Mouse (Mus musculus) lung, postnatal 14 days (tissue): ENCODE data around the gene Hhipl1.
A peak's percentile ranks its signal among the peaks of the same experiment; 100 is the strongest.

Experiments used
- DNase-seq: peaks from one replicate; pipeline ENCODE4 v3.0.0; 2021

The Hhipl1 gene

DNA sequence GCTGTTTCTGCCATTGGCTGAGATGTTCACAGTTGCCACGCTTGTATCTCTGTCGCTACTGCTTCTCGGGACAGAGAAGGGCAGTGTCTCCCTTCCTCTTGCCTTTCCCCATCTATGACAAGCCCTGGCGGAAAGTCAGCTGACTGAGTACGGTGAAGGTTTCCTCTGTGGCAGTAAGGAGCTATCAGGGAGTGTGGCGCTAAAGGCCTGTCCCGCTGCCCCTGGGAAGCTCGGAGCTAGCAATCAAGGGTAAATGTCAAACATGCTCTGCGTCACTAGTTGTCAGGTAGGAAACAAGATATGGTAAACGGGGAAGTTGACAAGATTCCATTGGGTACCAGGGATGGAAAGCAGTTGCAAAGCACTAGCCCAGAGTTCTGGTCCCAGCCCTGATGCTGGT lies 9.7 kb downstream of the Hhipl1 start:
- DNase-seq = no peak

DNA sequence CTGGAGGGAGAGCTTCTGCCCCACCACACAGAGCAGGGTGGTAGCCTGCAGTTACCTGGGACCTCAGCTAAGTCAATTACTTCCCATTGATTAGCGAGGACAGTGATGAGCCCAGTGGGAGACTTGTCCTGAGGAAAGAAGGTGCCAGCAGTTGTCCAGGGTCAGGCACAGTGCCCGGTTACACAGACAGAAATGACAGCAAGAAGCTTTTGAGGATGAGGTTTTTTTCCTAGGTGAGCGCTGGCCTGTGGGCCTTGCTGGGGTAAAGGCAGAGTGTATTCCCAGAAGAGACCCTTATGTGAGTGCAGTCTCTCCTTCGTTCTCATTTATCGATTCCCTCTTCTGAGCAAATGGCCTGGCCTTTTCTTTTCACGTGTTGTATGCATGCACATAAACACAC lies 10.6 kb downstream of the Hhipl1 start:
- DNase-seq = no peak

DNA sequence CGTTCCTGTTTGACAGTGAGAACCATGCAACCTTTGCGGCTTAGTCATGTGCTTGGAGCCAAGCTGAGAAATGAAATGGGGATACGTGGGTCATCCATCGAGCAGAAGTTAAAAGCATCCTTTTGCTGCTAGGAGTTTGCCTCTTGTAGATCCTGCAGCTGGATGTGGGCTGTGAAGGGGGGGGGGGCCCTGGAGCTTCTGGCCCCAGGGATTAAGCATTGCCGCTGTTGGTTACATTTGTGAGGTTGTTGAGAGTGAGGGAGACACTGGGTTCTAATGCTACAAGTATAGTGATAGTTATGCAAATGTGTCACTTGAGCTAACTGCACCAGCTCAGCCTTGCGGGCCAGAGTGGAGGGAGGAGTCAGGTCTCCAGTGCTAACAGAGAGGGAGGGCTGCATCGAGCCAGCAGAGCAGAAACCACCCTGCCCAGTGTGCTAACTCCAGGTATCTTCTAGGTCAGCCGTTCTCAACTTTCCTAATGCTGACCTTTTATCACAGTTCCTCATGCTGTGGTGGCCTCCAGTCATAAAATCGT lies 11.2 kb downstream of the Hhipl1 start:
- no peak for DNase-seq

DNA sequence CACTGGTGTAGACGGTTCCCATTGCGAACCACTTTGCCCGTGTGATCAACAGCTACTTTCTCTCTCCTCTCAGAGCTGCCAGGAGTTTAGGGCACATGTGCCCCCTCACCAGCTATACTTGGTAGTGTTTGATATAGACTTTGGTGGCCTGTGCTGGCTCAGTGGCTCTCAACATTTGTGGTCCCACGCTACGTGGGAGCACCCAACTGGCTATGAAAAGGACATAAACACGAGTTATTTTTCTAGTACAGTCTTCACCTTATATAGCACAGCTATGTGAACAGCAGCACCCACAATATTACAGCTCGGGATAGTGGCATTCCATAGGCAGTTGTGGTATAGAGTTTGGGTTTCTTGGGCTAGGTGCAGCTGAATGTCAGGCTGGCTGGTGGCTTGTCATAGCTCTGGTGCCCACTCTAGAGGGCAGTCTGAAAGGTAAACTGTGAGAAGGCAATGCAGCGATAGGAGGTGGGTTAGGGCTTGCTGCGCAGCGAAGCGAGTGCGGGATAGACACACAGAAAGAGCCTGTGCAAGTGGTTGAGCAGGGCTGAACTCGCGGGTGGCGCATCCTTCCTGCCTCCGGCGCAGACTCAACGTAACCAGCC lies 11.9 kb downstream of the Hhipl1 start:
- no peak for DNase-seq

DNA sequence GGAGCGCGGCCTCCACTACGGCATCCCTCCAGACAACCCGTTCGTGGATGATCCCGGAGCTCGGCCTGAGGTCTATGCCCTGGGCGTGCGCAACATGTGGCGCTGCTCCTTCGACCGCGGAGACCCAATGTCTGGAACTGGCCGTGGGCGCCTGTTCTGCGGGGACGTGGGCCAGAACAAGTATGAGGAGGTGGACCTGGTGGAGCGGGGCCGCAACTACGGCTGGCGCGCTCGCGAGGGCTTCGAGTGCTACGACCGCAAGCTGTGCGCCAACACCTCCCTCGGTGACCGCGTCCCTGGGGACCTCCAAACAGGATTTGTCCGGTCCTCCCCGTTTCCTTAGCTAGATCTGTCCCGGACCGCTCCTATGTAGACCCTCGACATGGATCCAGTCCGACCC lies 12.4 kb downstream of the Hhipl1 start:
- no peak for DNase-seq

DNA sequence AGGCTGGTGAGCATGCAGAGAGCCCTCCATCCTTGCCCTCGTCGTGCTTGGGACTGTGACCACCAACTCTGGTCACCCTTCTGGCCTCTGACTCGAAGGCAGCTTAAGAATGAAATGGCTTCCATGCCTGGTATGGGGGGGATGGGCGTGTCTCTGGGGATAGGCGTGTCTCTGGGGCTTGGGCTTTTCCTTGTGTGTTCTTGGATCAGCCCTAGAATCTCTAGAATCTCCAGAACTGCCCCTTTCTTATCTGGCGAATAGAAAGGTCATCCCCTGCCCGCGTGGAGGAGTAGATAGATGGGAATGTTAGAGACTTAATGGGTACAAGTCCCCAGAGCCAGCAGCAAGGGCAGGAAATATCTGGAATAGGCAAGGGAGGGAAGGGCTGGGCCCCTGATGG lies 14.0 kb downstream of the Hhipl1 start:
- DNase-seq = no peak

DNA sequence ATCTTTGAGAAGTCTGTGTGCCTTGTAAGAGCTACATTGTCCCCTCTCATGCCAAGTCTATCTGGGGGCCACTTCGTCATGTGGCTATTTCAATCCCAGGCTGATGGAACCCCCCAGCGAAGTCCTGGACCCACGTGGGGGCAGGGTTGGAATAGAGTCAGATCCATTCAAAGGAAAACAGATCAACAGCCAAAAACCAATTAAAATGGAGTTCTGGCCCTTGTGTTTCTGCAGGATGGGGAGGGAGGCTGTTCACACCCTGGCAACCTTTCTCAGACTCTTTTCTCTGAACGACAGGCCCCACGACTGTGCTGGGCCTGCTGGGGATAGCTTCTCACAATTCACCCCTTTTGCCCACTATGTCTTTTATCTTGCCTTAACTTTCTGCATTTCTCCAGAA lies 20.3 kb downstream of the Hhipl1 start:
- no peak for DNase-seq

DNA sequence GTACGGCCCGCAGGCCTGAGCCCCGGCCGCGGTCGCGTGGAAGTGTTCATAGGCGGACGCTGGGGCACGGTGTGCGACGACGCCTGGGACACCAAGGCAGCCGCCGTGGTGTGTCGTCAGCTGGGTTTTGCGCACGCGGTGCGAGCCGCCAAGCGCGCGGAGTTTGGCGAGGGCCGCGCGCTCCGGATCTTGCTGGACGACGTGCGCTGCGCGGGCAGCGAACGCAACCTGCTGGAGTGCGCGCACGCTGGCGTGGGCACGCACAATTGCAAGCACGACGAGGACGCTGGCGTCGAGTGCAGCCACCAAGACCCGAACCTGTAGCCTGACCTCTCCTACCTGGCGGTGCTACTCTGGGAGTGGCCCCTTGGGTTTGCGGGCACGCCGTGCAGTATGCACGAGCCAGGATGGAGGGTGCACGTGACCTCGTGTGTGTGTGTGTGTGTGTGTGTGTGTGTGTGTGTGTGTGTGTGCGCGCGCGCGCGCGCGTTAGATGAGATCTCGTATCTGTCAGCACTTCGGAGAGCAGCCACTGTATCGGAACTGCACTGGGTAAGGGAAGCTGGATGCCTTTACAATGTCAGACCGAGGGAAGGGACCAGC lies 21.9 kb downstream of the Hhipl1 start:
- DNase-seq = peak; percentile 10

DNA sequence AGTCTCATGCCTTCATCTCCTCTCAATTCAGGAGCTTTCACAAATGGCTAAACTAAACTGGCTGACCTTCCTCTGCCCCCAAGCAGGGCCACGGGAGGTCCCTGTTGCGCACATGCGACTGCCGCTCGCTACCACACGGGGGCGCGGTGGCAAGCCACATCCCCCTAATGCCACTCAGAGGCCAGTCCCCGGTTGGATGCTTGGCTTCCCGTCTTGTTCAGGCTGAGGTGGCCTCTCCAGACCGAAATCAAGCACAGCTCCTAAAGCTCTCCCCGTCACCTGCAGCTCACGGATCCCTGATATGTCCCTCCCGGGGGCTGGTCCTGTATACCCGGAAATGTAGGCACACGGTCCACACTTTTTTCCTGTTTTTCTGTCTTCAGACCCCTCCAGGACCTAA lies 27.0 kb downstream of the Hhipl1 start:
- DNase-seq = peak; percentile 90

DNA sequence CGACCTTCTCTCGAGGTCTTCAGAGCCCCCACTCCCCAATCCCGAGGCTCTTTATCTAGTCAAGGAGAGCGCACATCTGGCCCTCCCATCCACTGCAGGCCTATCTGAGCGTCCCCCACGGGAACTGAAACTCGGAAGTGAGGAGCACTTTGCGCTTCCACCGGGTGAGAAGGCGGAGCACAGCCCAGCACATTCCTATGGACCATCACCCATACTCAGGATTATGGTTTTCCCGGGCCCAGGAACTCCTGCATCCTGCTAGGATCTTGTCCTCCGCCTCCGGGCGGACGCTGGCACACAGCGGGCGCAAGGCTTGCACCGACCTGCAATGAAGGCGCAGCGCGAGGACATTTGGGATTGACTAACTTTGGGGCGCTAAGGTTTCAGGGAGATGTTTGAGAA lies 27.4 kb downstream of the Hhipl1 start:
- no peak for DNase-seq

DNA sequence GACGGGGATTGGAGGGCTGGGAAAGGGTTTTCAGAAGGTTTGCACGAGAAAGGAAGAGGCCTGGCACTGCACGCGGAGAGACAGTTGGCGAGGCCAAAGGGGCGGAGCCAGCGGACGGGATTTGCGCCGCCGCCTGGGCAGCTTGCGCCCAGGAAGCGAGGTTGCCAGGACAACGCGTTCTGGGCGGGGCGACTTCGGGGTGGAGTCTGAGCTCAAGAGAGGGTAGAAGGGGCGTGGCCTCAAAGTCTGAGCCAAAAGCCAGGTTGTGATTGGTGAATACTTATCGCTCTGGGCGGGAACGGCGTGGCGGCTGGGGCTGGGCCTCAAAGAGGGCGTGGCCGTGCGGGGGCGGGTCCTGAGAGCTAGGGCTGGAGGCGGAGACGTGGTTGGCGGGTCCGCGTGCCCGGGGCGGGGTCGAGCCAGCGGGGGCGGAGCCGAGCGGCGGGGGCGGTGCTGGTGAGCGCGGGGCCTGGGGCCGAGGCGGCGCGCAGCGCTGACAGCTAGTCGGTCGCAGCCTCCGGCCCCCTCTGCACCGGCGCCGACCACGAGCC lies 27.9 kb downstream of the Hhipl1 start, which contains the start of gene Cyp46a1:
Gene Cyp46a1 (plus strand): TSS at position 487 of the 551 bp plus-strand sequence.
- DNase-seq = peak; percentile 100

DNA sequence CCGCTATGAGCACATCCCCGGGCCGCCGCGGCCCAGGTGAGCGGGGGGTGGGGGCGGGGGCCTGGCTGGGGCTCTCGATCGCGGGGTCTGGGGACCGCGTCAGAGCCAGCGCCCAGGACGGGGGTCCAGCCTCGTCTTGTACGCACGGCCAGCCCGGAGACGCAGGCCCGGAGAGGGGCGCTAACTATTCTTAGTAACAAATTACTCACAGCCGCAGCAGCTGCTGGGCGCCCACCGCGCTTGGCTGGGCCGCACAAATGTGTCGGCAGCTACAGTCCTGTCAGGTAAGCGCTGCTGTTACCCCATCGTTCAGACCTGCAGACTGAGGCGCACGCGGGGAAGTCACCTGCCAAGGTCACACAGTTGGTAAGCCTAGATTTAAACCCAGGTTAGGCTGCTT lies 28.5 kb downstream of the Hhipl1 start:
- DNase-seq = no peak

DNA sequence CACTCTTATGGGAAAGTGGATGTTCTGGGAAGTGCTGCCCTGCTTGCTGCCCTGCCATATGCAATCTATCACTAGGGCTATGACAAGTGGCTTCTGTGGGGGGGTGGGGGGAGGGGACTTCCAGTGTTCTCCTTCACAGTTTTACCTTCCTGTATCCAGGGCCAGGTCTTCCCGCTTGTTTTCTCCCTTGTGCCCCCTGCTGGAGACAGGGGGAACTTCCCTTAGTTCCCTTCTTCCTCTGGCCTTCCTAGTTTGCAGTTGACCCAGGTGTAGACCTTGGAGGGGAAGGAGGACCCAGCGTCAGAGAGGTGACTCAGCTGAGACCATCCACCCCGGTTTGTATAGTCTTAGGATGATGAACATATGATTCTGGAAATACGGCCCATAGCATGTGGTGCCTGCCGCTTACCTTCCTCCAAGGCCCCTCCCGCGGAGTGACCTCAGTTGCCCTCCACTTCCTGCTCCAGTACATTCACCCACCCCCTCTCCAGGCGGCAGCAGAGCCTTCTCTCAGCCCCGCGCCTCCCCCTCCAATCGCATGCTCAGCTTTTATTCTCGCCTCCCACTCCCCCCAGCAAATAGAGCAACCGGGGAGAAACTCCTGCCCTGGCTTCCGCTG lies 32.6 kb downstream of the Hhipl1 start:
- peak; percentile 54 for DNase-seq

DNA sequence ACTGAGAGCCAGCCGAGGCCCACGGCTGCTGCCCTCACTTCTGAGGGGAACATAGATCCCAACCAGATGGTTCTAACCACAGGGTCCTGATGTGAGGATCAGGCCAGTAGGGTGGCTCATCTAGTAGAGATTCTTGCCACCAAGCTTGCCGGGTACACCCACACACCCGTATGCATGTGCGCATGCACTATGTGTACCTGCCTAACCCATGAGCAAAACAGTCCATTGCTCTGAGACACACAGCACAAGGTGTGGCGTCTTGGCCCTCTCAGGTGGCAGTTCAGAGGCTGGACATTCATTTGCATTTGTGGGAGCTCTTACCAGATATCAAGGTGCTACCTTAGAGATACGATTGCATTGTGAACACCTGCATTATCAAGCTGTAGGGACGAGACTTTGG lies 42.1 kb downstream of the Hhipl1 start:
- no peak for DNase-seq

DNA sequence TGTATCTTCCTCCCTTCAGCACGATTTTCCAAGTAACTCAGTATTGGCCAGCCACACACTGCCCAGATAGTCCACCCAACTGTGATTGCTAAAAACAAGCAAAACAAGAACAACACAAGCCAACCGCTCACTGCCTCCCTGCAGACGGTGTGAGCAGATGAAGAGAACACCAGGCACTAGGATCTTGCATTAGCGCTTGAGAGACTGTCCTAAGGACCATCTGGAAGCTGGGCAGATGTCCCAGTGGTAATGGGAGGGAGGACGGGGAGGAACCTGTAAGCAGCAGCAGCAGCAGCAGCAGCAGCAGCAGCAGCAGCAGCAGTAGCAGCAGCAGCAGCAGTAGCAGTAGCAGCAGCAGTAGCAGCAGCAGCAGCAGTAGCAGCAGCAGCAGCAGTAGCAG lies 43.0 kb downstream of the Hhipl1 start:
- DNase-seq = peak; percentile 21

DNA sequence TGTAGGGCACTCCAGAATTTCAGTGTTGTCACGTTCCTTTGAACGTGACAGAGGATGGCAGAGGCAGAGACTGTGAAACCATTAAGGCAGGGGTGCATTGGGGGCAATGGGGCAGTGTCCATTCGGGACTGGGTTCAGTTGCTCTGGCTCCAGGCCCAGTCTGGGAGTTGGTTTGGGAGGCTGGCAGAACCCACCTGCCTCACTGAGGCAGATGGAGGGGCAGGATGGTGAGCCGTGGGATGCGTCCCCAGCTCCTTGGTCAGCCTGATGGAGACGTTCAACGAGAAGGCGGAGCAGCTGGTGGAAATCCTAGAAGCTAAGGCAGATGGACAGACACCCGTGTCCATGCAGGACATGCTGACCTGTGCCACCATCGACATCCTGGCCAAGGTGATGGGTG lies 44.9 kb downstream of the Hhipl1 start:
- DNase-seq = no peak

DNA sequence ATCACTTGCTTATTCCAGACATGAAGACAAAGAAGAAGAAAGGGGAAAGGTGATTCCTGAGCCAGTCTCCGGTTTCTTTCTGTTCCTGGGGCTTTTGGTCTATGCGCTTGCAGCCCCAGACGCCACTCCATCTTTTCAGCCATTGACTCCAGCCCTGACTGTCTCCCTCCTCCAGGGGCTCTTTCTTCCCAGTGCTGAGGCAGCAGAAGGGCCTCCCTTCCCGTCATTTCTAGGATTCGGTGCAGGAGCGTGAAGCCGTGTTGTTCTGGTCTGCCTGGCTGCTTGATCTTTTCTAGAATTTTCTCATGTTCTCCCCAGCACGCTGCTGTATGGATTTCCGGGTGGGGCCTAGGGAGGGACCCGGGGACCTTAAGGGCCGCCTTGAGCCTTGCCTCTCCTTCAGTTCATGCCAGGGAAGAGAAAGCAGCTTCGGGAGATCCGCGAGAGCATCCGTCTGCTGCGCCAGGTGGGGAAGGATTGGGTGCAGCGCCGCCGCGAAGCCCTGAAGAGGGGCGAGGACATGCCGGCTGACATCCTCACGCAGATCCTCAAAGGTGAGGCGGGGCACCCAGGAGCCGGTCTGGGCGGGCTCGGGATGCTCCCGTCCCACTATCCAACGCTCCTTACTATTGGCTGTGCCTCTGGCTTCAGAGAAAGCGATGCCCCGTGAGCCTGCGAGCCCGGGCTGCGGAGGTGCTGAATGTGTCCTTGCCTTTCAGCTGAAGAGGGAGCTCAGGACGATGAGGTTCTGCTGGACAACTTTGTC lies 46.5 kb downstream of the Hhipl1 start:
- no peak for DNase-seq

DNA sequence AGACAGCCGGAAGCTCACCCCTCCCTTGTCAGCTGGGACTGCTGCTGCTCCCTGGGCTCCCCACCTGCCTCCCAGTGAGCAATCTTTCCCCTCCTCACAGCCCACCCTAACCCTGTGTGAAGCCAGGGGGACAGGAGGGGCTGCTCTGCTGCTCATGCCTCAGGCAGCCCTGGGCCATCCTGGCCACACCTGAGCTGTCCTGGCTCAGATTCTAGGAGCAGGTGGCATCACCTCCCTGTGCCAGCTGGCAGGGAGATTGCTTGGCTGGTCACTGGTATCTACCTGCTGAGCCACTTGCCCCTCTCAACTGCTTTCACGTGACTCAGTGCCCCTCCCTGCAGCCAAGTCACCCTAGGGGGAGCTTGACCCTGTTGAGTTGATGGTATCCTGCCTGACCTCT lies 48.2 kb downstream of the Hhipl1 start:
- DNase-seq = no peak

DNA sequence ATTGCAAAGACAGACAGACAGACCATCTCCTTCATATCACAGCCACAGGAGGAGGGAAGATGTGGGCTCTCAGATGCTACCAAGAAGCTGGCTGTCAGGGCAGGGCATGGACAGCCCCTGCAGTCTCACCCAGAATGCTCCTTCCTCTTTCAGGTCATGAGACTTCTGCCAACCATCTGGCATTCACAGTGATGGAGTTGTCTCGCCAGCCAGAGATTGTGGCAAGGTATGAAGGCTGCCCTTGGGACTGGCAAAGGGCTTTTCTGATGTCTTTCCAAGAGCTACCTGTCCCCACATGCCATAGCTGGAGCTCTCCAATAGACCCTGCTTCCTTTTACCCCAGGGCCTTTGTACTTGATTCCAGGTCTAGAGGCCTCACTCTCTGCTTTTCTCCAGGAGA lies 49.2 kb downstream of the Hhipl1 start:
- DNase-seq = no peak

DNA sequence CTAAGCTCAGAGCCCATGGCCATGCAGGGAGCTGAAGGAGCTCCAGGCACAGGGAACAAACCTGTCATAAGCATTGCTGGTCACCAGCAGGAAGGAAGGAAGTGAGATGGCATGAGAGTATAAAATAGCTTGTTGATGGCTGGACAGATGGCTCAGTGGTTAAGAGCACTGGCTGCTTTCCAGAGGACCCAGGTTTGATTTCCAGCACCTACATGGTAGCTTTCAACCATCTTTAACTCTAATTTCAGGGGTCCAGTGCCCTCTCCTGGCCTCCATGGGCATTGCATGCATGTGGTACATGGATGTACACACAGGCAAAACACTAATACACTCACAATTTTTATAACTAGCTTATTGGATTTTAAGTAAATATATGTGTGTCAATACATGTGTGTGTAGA lies 49.9 kb downstream of the Hhipl1 start:
- no peak for DNase-seq

DNA sequence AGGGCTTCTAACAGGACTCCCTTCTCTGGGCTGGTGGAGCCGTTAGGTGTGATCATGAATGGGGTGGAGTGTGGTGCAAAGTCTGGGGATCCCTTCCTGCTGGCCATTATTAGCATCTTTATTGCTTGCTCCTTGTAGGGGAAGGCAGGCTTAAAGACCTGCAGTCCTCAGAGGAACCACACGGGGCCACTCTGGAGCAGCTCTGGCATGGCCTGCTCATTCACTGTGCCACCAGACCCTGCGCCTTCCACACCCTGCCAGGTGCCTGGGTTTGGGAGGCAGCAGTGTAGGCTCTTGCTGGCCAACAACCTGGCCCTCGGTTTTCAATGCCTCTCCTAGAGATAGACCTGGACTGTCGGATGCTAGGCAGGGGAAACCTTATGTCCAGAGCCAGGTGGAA lies 57.7 kb downstream of the Hhipl1 start:
- DNase-seq = peak; percentile 88

DNA sequence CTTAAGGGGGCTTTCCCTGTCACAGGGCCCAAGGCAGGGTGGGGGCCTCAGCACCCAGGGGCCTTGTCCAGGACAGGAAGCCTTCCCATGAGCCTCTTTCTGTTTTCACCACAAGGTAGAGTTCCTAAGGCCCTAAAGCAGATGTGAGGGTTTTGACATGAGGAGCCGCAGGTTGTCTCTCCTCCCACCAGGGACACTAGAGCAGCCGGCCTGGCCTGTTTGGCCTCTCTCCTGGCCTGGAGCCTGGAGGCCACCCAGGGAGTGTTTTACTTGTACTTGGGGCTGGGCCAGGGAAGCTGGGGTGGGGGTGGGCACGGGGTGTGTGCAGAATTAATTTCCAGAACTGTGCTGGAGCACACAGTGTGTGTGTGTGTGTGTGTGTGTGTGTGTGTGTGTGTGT lies 59.3 kb downstream of the Hhipl1 start:
- DNase-seq = peak; percentile 78

DNA sequence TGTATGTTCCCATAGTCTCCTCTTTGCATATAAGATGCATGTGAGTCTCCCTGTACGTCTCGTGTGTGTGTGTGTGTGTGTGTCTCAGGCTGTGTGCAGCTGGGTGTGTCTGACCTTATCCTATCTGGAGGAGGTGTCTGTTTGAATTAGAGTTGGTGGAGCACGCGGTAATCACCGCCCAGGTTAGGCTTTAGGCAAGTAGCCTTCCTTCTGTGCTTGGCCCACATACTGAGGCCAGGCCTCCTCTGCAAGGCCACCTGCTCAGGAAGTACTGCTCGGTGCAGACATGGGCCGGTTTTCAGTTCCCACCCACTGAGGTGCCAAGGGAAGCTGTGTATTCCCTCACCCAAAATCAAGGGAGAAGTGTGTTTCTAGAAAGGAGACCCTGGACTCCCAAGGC lies 59.8 kb downstream of the Hhipl1 start:
- DNase-seq = no peak
